Mouse (Mus musculus): ENCODE data around the gene Adad2. TPM values are rescaled to one million over a fixed set of nuclear protein-coding genes. Genes with fewer than 3 reads are reported as not detected.

The Adad2 gene
- total and polyA plus RNA-seq, 3 experiments, result not detected

- H3K4me1 ChIP-seq (ENCODE audit: control insufficient read depth in 1 of 2, insufficient read depth in 2 of 2, low read length in 2 of 2), result no peaks in the 10 kb centered on the region
- no peak for DNase-seq (ENCODE audit: low read depth, low spot score)
- H3K9me3 ChIP-seq (replicated peaks; ENCODE audit: insufficient read depth, low read length), result no peaks in the 10 kb centered on the region
- no peak overlapping the region for H3K9ac ChIP-seq (ENCODE audit: control insufficient read depth, low read depth, low read length, poor library complexity, severe bottlenecking)
- no peaks in the 10 kb centered on the region for H3K79me2 ChIP-seq (ENCODE audit: control insufficient read depth, insufficient read depth, low read length, poor library complexity)
- H3K27me3 ChIP-seq (ENCODE audit: control insufficient read depth in 1 of 2, insufficient read depth in 2 of 2, low read length in 2 of 2), result peaks cover 3 to 11% of the 10 kb centered on the region in 2 experiments
- TF ChIP-seq E2F4 (IDR thresholded peaks at IDR 0.05; ENCODE audit: borderline replicate concordance, low read depth, low read length) (no peak), ZKSCAN1 (IDR thresholded peaks at IDR 0.05; ENCODE audit: low read depth, low read length) (no peak), MYC (IDR thresholded peaks at IDR 0.05; ENCODE audit: low read depth, low read length) (no peak), ETS1 (IDR thresholded peaks at IDR 0.05; ENCODE audit: low read depth, low read length) (no peak), SIN3A (IDR thresholded peaks at IDR 0.05; ENCODE audit: low read length) (no peak), NRF1 (IDR thresholded peaks at IDR 0.05; ENCODE audit: insufficient read depth, low read depth, low read length, poor library complexity, severe bottlenecking) (no peak), POLR2AphosphoS5 (IDR thresholded peaks at IDR 0.05; ENCODE audit: borderline replicate concordance, low read depth, low read length) (no peak), SMC3 (IDR thresholded peaks at IDR 0.05; ENCODE audit: low read depth, low read length) (no peak), RCOR1 (IDR thresholded peaks at IDR 0.05; ENCODE audit: low read depth, low read length) (no peak), BHLHE40 (IDR thresholded peaks at IDR 0.05; ENCODE audit: borderline replicate concordance, low read depth, low read length) (no peak), UBTF (IDR thresholded peaks at IDR 0.05; ENCODE audit: borderline replicate concordance, insufficient read depth, low read depth, low read length) (no peak), CHD1 (IDR thresholded peaks at IDR 0.05; ENCODE audit: low read depth, low read length) (no peak), ELF1 (IDR thresholded peaks at IDR 0.05; ENCODE audit: low read depth, low read length) (no peak)
- no peaks in the 10 kb centered on the region for H3K36me3 ChIP-seq (ENCODE audit: control insufficient read depth in 1 of 2, insufficient read depth in 2 of 2, low read length in 2 of 2)
- H3K27ac ChIP-seq (ENCODE audit: control insufficient read depth, low read depth, low read length), result no peak overlapping the region
- H3K4me3 ChIP-seq (ENCODE audit: control insufficient read depth in 1 of 2, insufficient read depth in 1 of 2, low read depth in 2 of 2, low read length in 2 of 2), result no peak overlapping the region
Measured at GRCm38 (mm10) chr8:119665270-119665669, 52.7 kb downstream of the Adad2 start.

Other genes starting within 250 kb of the Adad2 start
- 5.8 and 7.2 TPM in 2 replicates for gene Mlycd, start 217.9 kb upstream of the Adad2 start, total RNA-seq (2012; rRNA removed)
- 10 to 100 TPM in 1 of 2 experiments, not detected in 1; 13.2 TPM for gene Mlycd, start 217.9 kb upstream of the Adad2 start, polyA plus RNA-seq (2012; ENCODE audit: insufficient read depth in 1 of 2, insufficient read length in 2 of 2, low read depth in 1 of 2, low replicate concordance in 2 of 2, missing spikeins in 1 of 2)
- 0.08 TPM in 1 of 2 replicates, not detected in the other for gene Osgin1, start 178.6 kb upstream of the Adad2 start, total RNA-seq (2012; rRNA removed)
- under 1 TPM in 1 of 2 experiments, not detected in 1; 0.84 TPM for gene Osgin1, start 178.6 kb upstream of the Adad2 start, polyA plus RNA-seq (2012; ENCODE audit: insufficient read depth in 1 of 2, insufficient read length in 2 of 2, low read depth in 1 of 2, low replicate concordance in 2 of 2, missing spikeins in 1 of 2)
- not detected in 2 replicates for gene Necab2, start 166.0 kb upstream of the Adad2 start, total RNA-seq (2012; rRNA removed)
- gene Necab2, start 166.0 kb upstream of the Adad2 start, polyA plus RNA-seq (2012; ENCODE audit: insufficient read depth in 1 of 2, insufficient read length in 2 of 2, low read depth in 1 of 2, low replicate concordance in 2 of 2, missing spikeins in 1 of 2), result under 1 TPM in 1 of 2 experiments, not detected in 1; 0.06 TPM
- gene Slc38a8, start 111.0 kb upstream of the Adad2 start, total RNA-seq (2012; rRNA removed), result not detected in 2 replicates
- not detected for gene Slc38a8, start 111.0 kb upstream of the Adad2 start, polyA plus RNA-seq (2012; ENCODE audit: insufficient read depth in 1 of 2, insufficient read length in 2 of 2, low read depth in 1 of 2, low replicate concordance in 2 of 2, missing spikeins in 1 of 2)
- 32.7 and 33.1 TPM in 2 replicates for gene Mbtps1, start 54.0 kb upstream of the Adad2 start, total RNA-seq (2012; rRNA removed)
- 10 to 100 TPM in 1 of 2 experiments, not detected in 1; 59.9 TPM for gene Mbtps1, start 54.0 kb upstream of the Adad2 start, polyA plus RNA-seq (2012; ENCODE audit: insufficient read depth in 1 of 2, insufficient read length in 2 of 2, low read depth in 1 of 2, low replicate concordance in 2 of 2, missing spikeins in 1 of 2)
- gene Hsdl1, start 37.6 kb upstream of the Adad2 start, total RNA-seq (2012; rRNA removed), result 32.3 and 37.1 TPM in 2 replicates
- gene Hsdl1, start 37.6 kb upstream of the Adad2 start, polyA plus RNA-seq (2012; ENCODE audit: insufficient read depth in 1 of 2, insufficient read length in 2 of 2, low read depth in 1 of 2, low replicate concordance in 2 of 2, missing spikeins in 1 of 2), result 10 to 100 TPM; 29.4 to 46.3 TPM
- 0.36 and 0.54 TPM in 2 replicates for gene Dnaaf1, start 37.5 kb upstream of the Adad2 start, total RNA-seq (2012; rRNA removed)
- under 1 TPM in 1 of 2 experiments, not detected in 1; 0.19 TPM for gene Dnaaf1, start 37.5 kb upstream of the Adad2 start, polyA plus RNA-seq (2012; ENCODE audit: insufficient read depth in 1 of 2, insufficient read length in 2 of 2, low read depth in 1 of 2, low replicate concordance in 2 of 2, missing spikeins in 1 of 2)
- 21.2 and 28.8 TPM in 2 replicates for gene Taf1c, start 7.5 kb upstream of the Adad2 start, total RNA-seq (2012; rRNA removed)
- gene Taf1c, start 7.5 kb upstream of the Adad2 start, polyA plus RNA-seq (2012; ENCODE audit: insufficient read depth in 1 of 2, insufficient read length in 2 of 2, low read depth in 1 of 2, low replicate concordance in 2 of 2, missing spikeins in 1 of 2), result 10 to 100 TPM in 1 of 2 experiments, not detected in 1; 32.0 TPM
- not detected in 2 replicates for gene Kcng4, start 22.9 kb downstream of the Adad2 start, total RNA-seq (2012; rRNA removed)
- gene Kcng4, start 22.9 kb downstream of the Adad2 start, polyA plus RNA-seq (2012; ENCODE audit: insufficient read depth in 1 of 2, insufficient read length in 2 of 2, low read depth in 1 of 2, low replicate concordance in 2 of 2, missing spikeins in 1 of 2), result not detected
- gene Wfdc1, start 53.6 kb downstream of the Adad2 start, total RNA-seq (2012; rRNA removed), result not detected in 2 replicates
- gene Wfdc1, start 53.6 kb downstream of the Adad2 start, polyA plus RNA-seq (2012; ENCODE audit: insufficient read depth in 1 of 2, insufficient read length in 2 of 2, low read depth in 1 of 2, low replicate concordance in 2 of 2, missing spikeins in 1 of 2), result not detected
- gene Atp2c2, start 87.3 kb downstream of the Adad2 start, total RNA-seq (2012; rRNA removed), result 0.27 and 0.33 TPM in 2 replicates
- gene Atp2c2, start 87.3 kb downstream of the Adad2 start, polyA plus RNA-seq (2012; ENCODE audit: insufficient read depth in 1 of 2, insufficient read length in 2 of 2, low read depth in 1 of 2, low replicate concordance in 2 of 2, missing spikeins in 1 of 2), result under 1 TPM in 1 of 2 experiments, not detected in 1; 0.58 TPM
- 13.4 and 16.4 TPM in 2 replicates for gene Tldc1, start 165.7 kb downstream of the Adad2 start, total RNA-seq (2012; rRNA removed)
- gene Tldc1, start 165.7 kb downstream of the Adad2 start, polyA plus RNA-seq (2012; ENCODE audit: insufficient read depth in 1 of 2, insufficient read length in 2 of 2, low read depth in 1 of 2, low replicate concordance in 2 of 2, missing spikeins in 1 of 2), result 10 to 100 TPM in 1 of 2 experiments, not detected in 1; 16.1 TPM
- gene Cotl1, start 227.8 kb downstream of the Adad2 start, total RNA-seq (2012; rRNA removed), result 60.5 and 70.3 TPM in 2 replicates
- 100 to 1,000 TPM in 1 of 2 experiments, not detected in 1; 114 TPM for gene Cotl1, start 227.8 kb downstream of the Adad2 start, polyA plus RNA-seq (2012; ENCODE audit: insufficient read depth in 1 of 2, insufficient read length in 2 of 2, low read depth in 1 of 2, low replicate concordance in 2 of 2, missing spikeins in 1 of 2)
- 4.5 and 4.6 TPM in 2 replicates for gene Klhl36, start 249.5 kb downstream of the Adad2 start, total RNA-seq (2012; rRNA removed)
- gene Klhl36, start 249.5 kb downstream of the Adad2 start, polyA plus RNA-seq (2012; ENCODE audit: insufficient read depth in 1 of 2, insufficient read length in 2 of 2, low read depth in 1 of 2, low replicate concordance in 2 of 2, missing spikeins in 1 of 2), result 1 to 10 TPM in 1 of 2 experiments, not detected in 1; 6.6 TPM

All from MEL (cell line).